Mouse (Mus musculus): ENCODE measurements around the gene Cdh15. TPM values are rescaled to one million over a fixed set of nuclear protein-coding genes. Genes with fewer than 3 reads are reported as not detected.

Gene Cdh15
- polyA plus RNA-seq, 1 experiment, result 108 TPM

GRCm38 (mm10) chr8:122830349-122831061, 17.3 kb upstream of the Cdh15 start:
- Histone ChIP-seq H3K36me3 (ENCODE audit: control insufficient read depth, insufficient read depth) (no peaks in the 10 kb centered on the region), H3K4me3 (ENCODE audit: insufficient read depth, poor library complexity, severe bottlenecking) (no peak overlapping the region), H3K79me3 (ENCODE audit: low read depth) (no peaks in the 10 kb centered on the region), H3ac (ENCODE audit: control insufficient read depth, insufficient read length, low read depth) (no peak overlapping the region), H3K27me3 (ENCODE audit: control insufficient read depth, insufficient read depth, insufficient read length) (peaks cover 13% of the 10 kb centered on the region), H3K79me2 (ENCODE audit: control insufficient read depth, insufficient read depth) (no peaks in the 10 kb centered on the region)
- TF ChIP-seq CTCF (IDR thresholded peaks at IDR 0.05; ENCODE audit: control insufficient read depth, insufficient read depth, insufficient read length) (peak; percentile 90), MYOG (IDR thresholded peaks at IDR 0.05; ENCODE audit: control insufficient read depth, extremely low read depth, insufficient read length) (no peak)

DNA sequence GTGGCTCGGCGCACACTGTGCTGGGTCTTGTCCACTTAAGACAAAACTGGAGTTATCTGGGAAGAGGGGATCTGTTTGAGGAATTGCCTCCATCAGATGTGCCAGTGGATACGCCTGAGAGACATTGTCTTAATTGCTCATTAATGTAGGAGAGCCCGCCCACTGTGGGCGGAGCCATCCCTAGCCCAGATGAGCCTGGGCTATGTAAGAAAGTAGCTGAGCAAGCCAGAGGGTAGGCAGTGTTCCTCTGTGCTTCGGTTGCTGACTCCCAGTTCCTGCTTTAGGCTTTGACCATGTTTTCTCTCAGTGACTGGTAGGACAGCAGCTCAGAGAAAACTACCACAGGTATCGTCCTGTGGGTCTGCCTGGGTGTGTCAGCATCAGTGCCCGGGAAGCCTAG, 13.3 kb upstream of the Cdh15 start:
- peaks cover 4% of the 10 kb centered on the region for H3K27me3 ChIP-seq (ENCODE audit: control insufficient read depth, insufficient read depth, insufficient read length)
- no peaks in the 10 kb centered on the region for H3K36me3 ChIP-seq (ENCODE audit: control insufficient read depth, insufficient read depth)
- no peak for TF ChIP-seq CEBPB (IDR thresholded peaks at IDR 0.05; ENCODE audit: low read depth)
- TF ChIP-seq USF1 (IDR thresholded peaks at IDR 0.05; ENCODE audit: low read depth), result no peak
- no peak for TF ChIP-seq FOSL1 (IDR thresholded peaks at IDR 0.05; ENCODE audit: insufficient read depth, low read length, poor library complexity, severe bottlenecking)
- no peak for TF ChIP-seq MYOG (IDR thresholded peaks at IDR 0.05; ENCODE audit: control insufficient read depth, extremely low read depth, insufficient read length)
- no peak for TF ChIP-seq MAX (IDR thresholded peaks at IDR 0.05)
- TF ChIP-seq MYOD1 (IDR thresholded peaks at IDR 0.05; ENCODE audit: control insufficient read depth, insufficient read length, low read depth), result no peak
- no peak for TF ChIP-seq CTCF (IDR thresholded peaks at IDR 0.05; ENCODE audit: control insufficient read depth, insufficient read depth, insufficient read length)
- H3ac ChIP-seq (ENCODE audit: control insufficient read depth, insufficient read length, low read depth), result no peak overlapping the region
- H3K79me2 ChIP-seq (ENCODE audit: control insufficient read depth, insufficient read depth), result no peaks in the 10 kb centered on the region
- no peak overlapping the region for H3K4me3 ChIP-seq (ENCODE audit: insufficient read depth, poor library complexity, severe bottlenecking)
- H3K79me3 ChIP-seq (ENCODE audit: low read depth), result no peaks in the 10 kb centered on the region

GRCm38 (mm10) chr8:122834971-122835370, 12.8 kb upstream of the Cdh15 start:
- TF ChIP-seq CTCF (IDR thresholded peaks at IDR 0.05; ENCODE audit: control insufficient read depth, insufficient read depth, insufficient read length) (peak; percentile 70), MYOD1 (IDR thresholded peaks at IDR 0.05; ENCODE audit: control insufficient read depth, insufficient read length, low read depth) (no peak)
- no peak overlapping the region for H3ac ChIP-seq (ENCODE audit: control insufficient read depth, insufficient read length, low read depth)
- peaks cover 4% of the 10 kb centered on the region for H3K27me3 ChIP-seq (ENCODE audit: control insufficient read depth, insufficient read depth, insufficient read length)
- H3K79me3 ChIP-seq (ENCODE audit: low read depth), result no peaks in the 10 kb centered on the region
- no peaks in the 10 kb centered on the region for H3K79me2 ChIP-seq (ENCODE audit: control insufficient read depth, insufficient read depth)
- no peaks in the 10 kb centered on the region for H3K36me3 ChIP-seq (ENCODE audit: control insufficient read depth, insufficient read depth)
- no peak overlapping the region for H3K4me3 ChIP-seq (ENCODE audit: insufficient read depth, poor library complexity, severe bottlenecking)

DNA sequence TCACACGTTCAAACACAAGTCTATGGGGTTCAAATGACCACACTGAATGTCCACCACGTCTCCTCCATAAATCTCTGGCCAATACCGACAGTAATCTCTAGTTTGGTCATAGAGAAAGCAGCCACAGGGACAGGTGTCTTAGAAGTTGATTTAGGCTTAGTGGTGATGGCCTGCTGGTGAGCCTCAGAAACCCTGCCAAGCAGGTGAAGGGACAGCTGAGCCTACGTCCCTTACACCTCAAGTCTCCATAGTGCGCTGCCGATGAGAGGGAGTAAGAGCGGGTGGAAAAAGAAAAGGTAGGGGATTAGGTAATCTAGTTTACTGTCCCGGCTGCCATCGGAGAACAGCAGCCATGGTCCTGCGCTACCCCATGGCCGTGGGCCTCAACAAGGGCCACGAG, 11.6 kb upstream of the Cdh15 start:
- H3K36me3 ChIP-seq (ENCODE audit: control insufficient read depth, insufficient read depth), result no peaks in the 10 kb centered on the region
- H3K79me2 ChIP-seq (ENCODE audit: control insufficient read depth, insufficient read depth), result no peaks in the 10 kb centered on the region
- H3ac ChIP-seq (ENCODE audit: control insufficient read depth, insufficient read length, low read depth), result no peak overlapping the region
- H3K27me3 ChIP-seq (ENCODE audit: control insufficient read depth, insufficient read depth, insufficient read length), result peaks cover 4% of the 10 kb centered on the region
- no peak for TF ChIP-seq CTCF (IDR thresholded peaks at IDR 0.05; ENCODE audit: control insufficient read depth, insufficient read depth, insufficient read length)
- no peak for TF ChIP-seq USF1 (IDR thresholded peaks at IDR 0.05; ENCODE audit: low read depth)
- no peak for TF ChIP-seq MAX (IDR thresholded peaks at IDR 0.05)
- no peak for TF ChIP-seq FOSL1 (IDR thresholded peaks at IDR 0.05; ENCODE audit: insufficient read depth, low read length, poor library complexity, severe bottlenecking)
- no peak for TF ChIP-seq CEBPB (IDR thresholded peaks at IDR 0.05; ENCODE audit: low read depth)
- no peak for TF ChIP-seq MYOG (IDR thresholded peaks at IDR 0.05; ENCODE audit: control insufficient read depth, extremely low read depth, insufficient read length)
- no peak for TF ChIP-seq MYOD1 (IDR thresholded peaks at IDR 0.05; ENCODE audit: control insufficient read depth, insufficient read length, low read depth)
- H3K4me3 ChIP-seq (ENCODE audit: insufficient read depth, poor library complexity, severe bottlenecking), result no peak overlapping the region
- H3K79me3 ChIP-seq (ENCODE audit: low read depth), result no peaks in the 10 kb centered on the region

- Histone ChIP-seq H3K79me2 (ENCODE audit: control insufficient read depth, insufficient read depth) (no peaks in the 10 kb centered on the region), H3ac (ENCODE audit: control insufficient read depth, insufficient read length, low read depth) (no peak overlapping the region), H3K27me3 (ENCODE audit: control insufficient read depth, insufficient read depth, insufficient read length) (peaks cover 4% of the 10 kb centered on the region), H3K79me3 (ENCODE audit: low read depth) (no peaks in the 10 kb centered on the region), H3K4me3 (ENCODE audit: insufficient read depth, poor library complexity, severe bottlenecking) (no peak overlapping the region), H3K36me3 (ENCODE audit: control insufficient read depth, insufficient read depth) (no peaks in the 10 kb centered on the region)
- no peak for TF ChIP-seq CEBPB (IDR thresholded peaks at IDR 0.05; ENCODE audit: low read depth)
- no peak for TF ChIP-seq USF1 (IDR thresholded peaks at IDR 0.05; ENCODE audit: low read depth)
- TF ChIP-seq MYOG (IDR thresholded peaks at IDR 0.05; ENCODE audit: control insufficient read depth, extremely low read depth, insufficient read length), result no peak
- TF ChIP-seq MYOD1 (IDR thresholded peaks at IDR 0.05; ENCODE audit: control insufficient read depth, insufficient read length, low read depth), result no peak
- TF ChIP-seq MAX (IDR thresholded peaks at IDR 0.05), result no peak
- no peak for TF ChIP-seq FOSL1 (IDR thresholded peaks at IDR 0.05; ENCODE audit: insufficient read depth, low read length, poor library complexity, severe bottlenecking)
- TF ChIP-seq CTCF (IDR thresholded peaks at IDR 0.05; ENCODE audit: control insufficient read depth, insufficient read depth, insufficient read length), result no peak
Observed at GRCm38 (mm10) chr8:122836696-122837095, 11.1 kb upstream of the Cdh15 start.

- Histone ChIP-seq H3K36me3 (ENCODE audit: control insufficient read depth, insufficient read depth) (no peaks in the 10 kb centered on the region), H3ac (ENCODE audit: control insufficient read depth, insufficient read length, low read depth) (no peak overlapping the region), H3K4me3 (ENCODE audit: insufficient read depth, poor library complexity, severe bottlenecking) (no peak overlapping the region), H3K79me2 (ENCODE audit: control insufficient read depth, insufficient read depth) (no peaks in the 10 kb centered on the region), H3K79me3 (ENCODE audit: low read depth) (no peaks in the 10 kb centered on the region), H3K27me3 (ENCODE audit: control insufficient read depth, insufficient read depth, insufficient read length) (peaks cover 4% of the 10 kb centered on the region)
- TF ChIP-seq MYOD1 (IDR thresholded peaks at IDR 0.05; ENCODE audit: control insufficient read depth, insufficient read length, low read depth), result no peak
- no peak for TF ChIP-seq MAX (IDR thresholded peaks at IDR 0.05)
- no peak for TF ChIP-seq USF1 (IDR thresholded peaks at IDR 0.05; ENCODE audit: low read depth)
- no peak for TF ChIP-seq CTCF (IDR thresholded peaks at IDR 0.05; ENCODE audit: control insufficient read depth, insufficient read depth, insufficient read length)
- TF ChIP-seq FOSL1 (IDR thresholded peaks at IDR 0.05; ENCODE audit: insufficient read depth, low read length, poor library complexity, severe bottlenecking), result no peak
- no peak for TF ChIP-seq CEBPB (IDR thresholded peaks at IDR 0.05; ENCODE audit: low read depth)
- TF ChIP-seq MYOG (IDR thresholded peaks at IDR 0.05; ENCODE audit: control insufficient read depth, extremely low read depth, insufficient read length), result no peak
Observed at GRCm38 (mm10) chr8:122844161-122844560, 3.6 kb upstream of the Cdh15 start.

Measured in C2C12 (cell line).